In genomic region chr7:145206801-145207200, GRCm38 (mm10) we compare ENCODE assay signal across 8 mouse cellular contexts. TPM values are rescaled to one million over a fixed set of nuclear protein-coding genes. Genes with fewer than 3 reads are reported as not detected.
DNase-seq lines count a peak whose midpoint lies in the region; ATAC-seq and TF ChIP-seq lines count a peak whose summit lies in the region.

No protein-coding gene starts in this region.

- H3K9ac ChIP-seq in heart, embryonic 16.5 days (ENCODE audit: low read length), result peak overlapping the region; percentile 80
- H3K9ac ChIP-seq in embryonic facial prominence, embryonic 12.5 days, result peak overlapping the region; percentile 46; the same call in 1 of the 2 replicates
- H3K9ac ChIP-seq in intestine, embryonic 14.5 days (ENCODE audit: low read length), result peak overlapping the region; percentile 63

- no peak for DNase-seq in heart, postnatal 36 days
- DNase-seq in intestine, embryonic 14.5 days (ENCODE audit: low spot score), result no peak
- DNase-seq in thymus, postnatal 10 days (ENCODE audit: low spot score in 2 of 2), result no peak
- no peak for DNase-seq in gastrocnemius, postnatal 25 days
- DNase-seq in frontal cortex, postnatal 10 days (ENCODE audit: low spot score in 2 of 2), result no peak

- H3K36me3 ChIP-seq in heart, embryonic 16.5 days (ENCODE audit: control insufficient read depth, insufficient read depth), result no peaks in the 10 kb centered on the region
- no peaks in the 10 kb centered on the region for H3K36me3 ChIP-seq in embryonic facial prominence, embryonic 12.5 days
- H3K36me3 ChIP-seq in intestine, embryonic 14.5 days (ENCODE audit: control insufficient read depth, insufficient read depth, low read length), result no peaks in the 10 kb centered on the region
- no peaks in the 10 kb centered on the region for H3K36me3 ChIP-seq in myocyte (ENCODE audit: control insufficient read depth, insufficient read depth)

- WGBS in heart, embryonic 16.5 days, result 62% methylated on average over 6 of the region's 6 CpGs
- 55% methylated on average over 6 of the region's 6 CpGs for WGBS in embryonic facial prominence, embryonic 12.5 days
- 66% methylated on average over 6 of the region's 6 CpGs for WGBS in intestine, embryonic 14.5 days

- no peak overlapping the region for H3K4me2 ChIP-seq in heart, embryonic 16.5 days (ENCODE audit: low read depth, low read length)
- H3K4me2 ChIP-seq in embryonic facial prominence, embryonic 12.5 days (replicated peaks), result peak overlapping the region; percentile 39
- peak overlapping the region; percentile 45 for H3K4me2 ChIP-seq in intestine, embryonic 14.5 days (ENCODE audit: low read length)
- peak overlapping the region; percentile 69 for H3K4me2 ChIP-seq in myocyte (ENCODE audit: low read depth)

- no peaks in the 10 kb centered on the region for H3K9me3 ChIP-seq in heart, embryonic 16.5 days (replicated peaks; ENCODE audit: control insufficient read depth, low read length)
- no peaks in the 10 kb centered on the region for H3K9me3 ChIP-seq in embryonic facial prominence, embryonic 12.5 days
- no peaks in the 10 kb centered on the region for H3K9me3 ChIP-seq in intestine, embryonic 14.5 days (ENCODE audit: control insufficient read depth, low read length)

- intact Hi-C loops in heart, postnatal 36 days (cut with DNase I), result loop anchor here (10.0 kb wide), 1 partner anchor 92 kb away; no protein-coding TSS in a partner anchor

- H3K4me1 ChIP-seq in heart, embryonic 16.5 days (ENCODE audit: control insufficient read depth, insufficient read depth, low read length), result peaks cover 17% of the 10 kb centered on the region
- peaks cover 24% of the 10 kb centered on the region for H3K4me1 ChIP-seq in embryonic facial prominence, embryonic 12.5 days
- H3K4me1 ChIP-seq in intestine, embryonic 14.5 days (replicated peaks; ENCODE audit: control insufficient read depth, insufficient read depth, low read length), result peaks cover 24% of the 10 kb centered on the region

- no peaks in the 10 kb centered on the region for H3K27me3 ChIP-seq in heart, embryonic 16.5 days (ENCODE audit: control insufficient read depth, insufficient read depth, low read length)
- no peaks in the 10 kb centered on the region for H3K27me3 ChIP-seq in embryonic facial prominence, embryonic 12.5 days
- H3K27me3 ChIP-seq in intestine, embryonic 14.5 days (replicated peaks; ENCODE audit: control insufficient read depth, insufficient read depth, low read length), result no peaks in the 10 kb centered on the region
- no peaks in the 10 kb centered on the region for H3K27me3 ChIP-seq in myocyte (ENCODE audit: control insufficient read depth, insufficient read depth, insufficient read length)

- peak overlapping the region; percentile 86 for H3K27ac ChIP-seq in heart, embryonic 16.5 days (ENCODE audit: low read length)
- H3K27ac ChIP-seq in embryonic facial prominence, embryonic 12.5 days, result peak overlapping the region; percentile 95
- peak overlapping the region; percentile 97 for H3K27ac ChIP-seq in intestine, embryonic 14.5 days (ENCODE audit: low read depth)

- peak overlapping the region; percentile 26 for H3ac ChIP-seq in myocyte (ENCODE audit: control insufficient read depth, insufficient read length)

- no peaks in the 10 kb centered on the region for H3K79me2 ChIP-seq in myocyte (ENCODE audit: control insufficient read depth, insufficient read depth)

- ATAC-seq in heart, embryonic 16.5 days (replicated peaks; ENCODE audit: extremely low read depth, insufficient read depth, low FRiP score), result peak; percentile 14; the same call in 1 of the 2 replicates
- ATAC-seq in embryonic facial prominence, embryonic 12.5 days (ENCODE audit: insufficient number of reproducible peaks, insufficient read depth, low FRiP score, low TSS enrichment), result peak; percentile 4; the same call in 1 of the 2 replicates
- peak; percentile 5; the same call in 1 of the 2 replicates for ATAC-seq in intestine, embryonic 14.5 days (replicated peaks; ENCODE audit: low FRiP score, low TSS enrichment, low read depth)

- TF ChIP-seq POLR2A in myocyte (IDR thresholded peaks at IDR 0.05; ENCODE audit: insufficient read length, low read depth), result no peak

- no peak overlapping the region for H3K4me3 ChIP-seq in heart, embryonic 16.5 days (ENCODE audit: low read length)
- H3K4me3 ChIP-seq in embryonic facial prominence, embryonic 12.5 days, result no peak overlapping the region
- no peak overlapping the region for H3K4me3 ChIP-seq in intestine, embryonic 14.5 days (ENCODE audit: low read depth, low read length)
- no peak overlapping the region for H3K4me3 ChIP-seq in myocyte

TF ChIP-seq in myocyte, 11 proteins besides CTCF, POLR2A, EP300 and RAD21:
- no peak for TF ChIP-seq SRF (IDR thresholded peaks at IDR 0.05; ENCODE audit: control insufficient read depth, insufficient read length, low read depth)

RNA-seq across cellular contexts. Expression of gene 1810010D01Rik, which starts 1.1 kb away (rescaled TPM):
- polyA plus RNA-seq in heart, embryonic 16.5 days (2015; fragmentation: Nextera tagmentation; extraction: Ambion mirVana), result 0.34 TPM in 1 of 2 replicates, not detected in the other
- total RNA-seq in heart, postnatal 36 days (2021), result not detected
- polyA plus RNA-seq in embryonic facial prominence, embryonic 12.5 days (2016; fragmentation: Nextera tagmentation; extraction: Ambion mirVana), result 0.89 TPM in 1 of 2 replicates, not detected in the other
- polyA plus RNA-seq in intestine, embryonic 14.5 days (2014; fragmentation: Nextera tagmentation; extraction: Ambion mirVana), result 0.69 and 2.1 TPM in 2 replicates
- polyA plus RNA-seq in myocyte (2012; fragmentation: generic; extraction: Trizol), result not detected
- total RNA-seq in gastrocnemius, postnatal 25 days (2021), result not detected
